ENCODE assay signal across 8 mouse cellular contexts in genomic region chr3:97585383-97586160, GRCm38 (mm10). TPM values are rescaled to one million over a fixed set of nuclear protein-coding genes. Genes with fewer than 3 reads are reported as not detected.
DNase-seq lines count a peak whose midpoint lies in the region; ATAC-seq and TF ChIP-seq lines count a peak whose summit lies in the region.

No protein-coding gene starts in this region.

- peak; percentile 79 to 80 for DNase-seq in cerebellum, postnatal 36 days
- DNase-seq in frontal cortex, postnatal 36 days (ENCODE audit: low spot score in 2 of 2) = peak; percentile 79 to 93
- peak; percentile 79 for DNase-seq in induced T-regulatory cell, adult 2 months (ENCODE audit: low read depth)
- DNase-seq in left cerebral cortex, adult 2 months (ENCODE audit: extremely low spot score in 1 of 2, low spot score in 2 of 2) = peak; percentile 81 to 83
- peak; percentile 71 to 84 for DNase-seq in right cerebral cortex, postnatal 36 days (ENCODE audit: low spot score in 2 of 2)
- peak; percentile 75 to 77 for DNase-seq in urinary bladder, postnatal 36 days (ENCODE audit: low spot score in 2 of 2)

- no peak overlapping the region for H3K4me3 ChIP-seq in left cerebral cortex, adult 2 months

- intact Hi-C loops in left cerebral cortex, adult 2 months (cut with DNase I) = loop anchor here (1.0 to 5.0 kb wide), 5 partner anchors 191 to 649 kb away; no protein-coding TSS in a partner anchor

- ATAC-seq in activated CD4-positive, CD25-positive, alpha-beta regulatory T cell, adult 4 months = peak; percentile 81
- ATAC-seq in megakaryocyte-erythroid progenitor cell, adult 5-6 weeks (replicated peaks; ENCODE audit: low FRiP score, low TSS enrichment, poor library complexity, severe bottlenecking) = peak; percentile 93

- peak; percentile 89 for TF ChIP-seq CTCF in left cerebral cortex, adult 2 months (IDR thresholded peaks at IDR 0.05)

- H3K27ac ChIP-seq in left cerebral cortex, adult 2 months = no peak overlapping the region

RNA-seq across cellular contexts. Expression of gene Chd1l, which starts 24.4 kb away (rescaled TPM):
- 10 to 100 TPM; 21.8 TPM for polyA plus RNA-seq in activated CD4-positive, CD25-positive, alpha-beta regulatory T cell, adult 4 months (2017; shearing (Covaris generic))
- total RNA-seq in left cerebral cortex, adult 2 months (2021) = 10 to 100 TPM in 1 of 2 experiments, 1 to 10 TPM in 1; 9.6 to 10.6 TPM
- 36.2 and 36.8 TPM in 2 replicates for total RNA-seq in megakaryocyte-erythroid progenitor cell, adult 5-6 weeks (2014; fragmentation: Nextera tagmentation)
- total RNA-seq in megakaryocyte-erythroid progenitor cell, adult 5-6 weeks (2017) = 67.7 and 68.8 TPM in 2 replicates

RNA-seq across cellular contexts. Expression of gene Fmo5, which starts 43.0 kb away (rescaled TPM):
- 1 to 10 TPM; 7.0 TPM for polyA plus RNA-seq in activated CD4-positive, CD25-positive, alpha-beta regulatory T cell, adult 4 months (2017; shearing (Covaris generic))
- 1 to 10 TPM; 3.8 to 4.3 TPM for total RNA-seq in left cerebral cortex, adult 2 months (2021)
- 1.7 and 3.3 TPM in 2 replicates for total RNA-seq in megakaryocyte-erythroid progenitor cell, adult 5-6 weeks (2014; fragmentation: Nextera tagmentation)
- total RNA-seq in megakaryocyte-erythroid progenitor cell, adult 5-6 weeks (2017) = 1.5 and 2.0 TPM in 2 replicates
